Mouse (Mus musculus) ES-Bruce4 (cell line): ENCODE measurements at regions not wholly inside any gene's neighbourhood (a gene's known extent, or its start where the extent isn't known, plus 50 kb on each side); places are given as distances from the start of the nearest gene placed in this dataset.

Experiments used
- CTCF ChIP-seq: IDR thresholded peaks from one replicate; pipeline ENCODE4 v1.8.1; 2011; ENCODE audit warnings: low read depth, low read length
- EP300 ChIP-seq: IDR thresholded peaks from 2 replicates; pipeline ENCODE4 v1.6.1; 2011; ENCODE audit warnings: low read depth, low read length; ENCODE audit not compliant: insufficient read depth
- POLR2A ChIP-seq: IDR thresholded peaks from one replicate; pipeline ENCODE4 v1.8.1; 2011; ENCODE audit warnings: low read length; ENCODE audit not compliant: insufficient read depth

DNA sequence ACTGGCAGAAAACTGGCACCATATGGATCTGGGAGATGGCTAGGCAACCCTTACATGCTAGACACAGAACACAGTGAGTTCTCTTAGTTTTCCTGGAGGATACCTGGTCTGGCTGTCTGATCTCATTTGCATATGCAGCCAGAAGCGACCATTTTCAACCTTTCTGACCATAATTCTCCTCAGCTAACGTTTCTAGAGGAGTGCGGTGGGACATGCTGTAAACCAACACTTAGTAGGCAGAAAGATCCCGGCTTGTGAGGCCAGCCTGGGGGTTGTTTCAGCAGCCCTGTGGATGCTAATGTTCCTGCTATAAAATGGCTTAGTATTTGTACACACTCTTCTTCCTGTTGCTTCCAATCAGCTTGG lies 168.6 kb upstream of the Olig3 start:
- no peak for TF ChIP-seq CTCF
- no peak for TF ChIP-seq EP300
- TF ChIP-seq POLR2A = no peak
